Mouse (Mus musculus): ENCODE data around the gene Anks6. TPM values are rescaled to one million over a fixed set of nuclear protein-coding genes. Genes with fewer than 3 reads are reported as not detected.
A peak's percentile ranks its signal among the peaks of the same experiment; 100 is the strongest.
"Not testable (repeated sequence)": the region's sequence is repeated elsewhere in the genome, so short reads cannot be mapped to it uniquely, and the experiment has no call there.

Anks6 gene
- total RNA-seq, 1 experiment, result 0.89 TPM

- H3K4me3 ChIP-seq (ENCODE audit: insufficient read depth in 1 of 2, low read depth in 1 of 2, low read length in 2 of 2, poor library complexity in 1 of 2, severe bottlenecking in 1 of 2), result peak overlapping the region; percentile 72 to 88
- H3K36me3 ChIP-seq (ENCODE audit: control insufficient read depth, insufficient read depth, low read length, poor library complexity, severe bottlenecking), result no peaks in the 10 kb centered on the region
- H3K9ac ChIP-seq (ENCODE audit: insufficient read depth, low read depth, low read length, poor library complexity, severe bottlenecking), result peak overlapping the region; percentile 76
- DNase-seq (ENCODE audit: low read depth, low spot score), result no peak
- no peaks in the 10 kb centered on the region for H3K9me3 ChIP-seq (ENCODE audit: control insufficient read depth, insufficient read depth, low read depth, low read length)
- in situ Hi-C loops (cut with MboI; ENCODE audit: low sequenced_read_pairs in 2 of 2, unreplicated experiment in 2 of 2), result no loop called here
- H3K27ac ChIP-seq (ENCODE audit: insufficient read depth, low read depth, low read length, poor library complexity, severe bottlenecking), result no peak overlapping the region
- TF ChIP-seq HCFC1 (IDR thresholded peaks at IDR 0.05; ENCODE audit: borderline replicate concordance, insufficient read depth, low read length) (no peak), MAFK (IDR thresholded peaks at IDR 0.05; ENCODE audit: insufficient read depth, low read depth, low read length) (no peak)
- no peaks in the 10 kb centered on the region for H3K4me1 ChIP-seq (ENCODE audit: control insufficient read depth in 2 of 2, insufficient read depth in 2 of 2, low read length in 2 of 2, poor library complexity in 1 of 2)
Observed at GRCm38 (mm10) chr4:47057510-47058325, 491 bp upstream of the Anks6 start.

DNA sequence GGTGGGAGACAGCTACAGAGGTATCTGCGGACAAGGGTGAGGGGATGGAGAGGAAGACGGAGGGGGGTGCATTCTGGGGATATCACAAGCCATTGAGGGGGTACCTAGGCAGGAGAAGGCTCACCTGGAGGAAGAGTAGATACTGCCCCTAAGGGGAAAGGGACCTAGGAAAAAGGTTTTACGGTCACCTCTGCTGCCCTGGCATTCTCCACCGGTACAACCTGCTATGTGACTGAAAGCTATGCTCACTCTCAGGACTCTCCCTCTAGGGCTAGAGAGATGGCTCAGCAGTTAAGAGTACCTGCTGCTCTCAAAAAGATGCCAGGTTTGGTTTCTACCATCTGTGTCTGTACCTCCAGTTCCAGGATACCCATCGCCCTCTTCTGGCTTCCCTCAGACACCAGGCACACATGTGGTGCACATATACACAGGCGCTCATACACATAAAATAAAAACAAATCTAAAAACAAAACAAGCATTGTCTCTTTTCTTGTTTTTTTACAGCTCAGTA is 1.6 kb downstream of the Anks6 start:
- Histone ChIP-seq H3K9ac (ENCODE audit: insufficient read depth, low read depth, low read length, poor library complexity, severe bottlenecking) (no peak overlapping the region), H3K9me3 (ENCODE audit: control insufficient read depth, insufficient read depth, low read depth, low read length) (no peaks in the 10 kb centered on the region), H3K4me3 (ENCODE audit: insufficient read depth in 1 of 2, low read depth in 1 of 2, low read length in 2 of 2, poor library complexity in 1 of 2, severe bottlenecking in 1 of 2) (no peak overlapping the region), H3K36me3 (ENCODE audit: control insufficient read depth, insufficient read depth, low read length, poor library complexity, severe bottlenecking) (no peaks in the 10 kb centered on the region), H3K27ac (ENCODE audit: insufficient read depth, low read depth, low read length, poor library complexity, severe bottlenecking) (no peak overlapping the region), H3K4me1 (ENCODE audit: control insufficient read depth in 2 of 2, insufficient read depth in 2 of 2, low read length in 2 of 2, poor library complexity in 1 of 2) (peaks cover 0 to 2% of the 10 kb centered on the region in 2 experiments; a peak in 1 of 4 replicates)
- no peak for DNase-seq (ENCODE audit: low read depth, low spot score)
- in situ Hi-C loops (cut with MboI; ENCODE audit: low sequenced_read_pairs in 2 of 2, unreplicated experiment in 2 of 2), result no loop called here
- TF ChIP-seq MAFK (IDR thresholded peaks at IDR 0.05; ENCODE audit: insufficient read depth, low read depth, low read length) (no peak), ZNF384 (IDR thresholded peaks at IDR 0.05; ENCODE audit: low read depth, low read length) (no peak), HCFC1 (IDR thresholded peaks at IDR 0.05; ENCODE audit: borderline replicate concordance, insufficient read depth, low read length) (no peak), ZC3H11A (IDR thresholded peaks at IDR 0.05; ENCODE audit: borderline replicate concordance, low read depth, low read length) (no peak), CHD2 (IDR thresholded peaks at IDR 0.05; ENCODE audit: low read depth, low read length) (no peak)

- H3K27ac ChIP-seq (ENCODE audit: insufficient read depth, low read depth, low read length, poor library complexity, severe bottlenecking); H3K36me3 ChIP-seq (ENCODE audit: control insufficient read depth, insufficient read depth, low read length, poor library complexity, severe bottlenecking); H3K4me3 ChIP-seq (ENCODE audit: insufficient read depth in 1 of 2, low read depth in 1 of 2, low read length in 2 of 2, poor library complexity in 1 of 2, severe bottlenecking in 1 of 2); H3K9ac ChIP-seq (ENCODE audit: insufficient read depth, low read depth, low read length, poor library complexity, severe bottlenecking); DNase-seq (ENCODE audit: low read depth, low spot score); H3K9me3 ChIP-seq (ENCODE audit: control insufficient read depth, insufficient read depth, low read depth, low read length); in situ Hi-C loops (cut with MboI; ENCODE audit: low sequenced_read_pairs in 2 of 2, unreplicated experiment in 2 of 2); H3K4me1 ChIP-seq (ENCODE audit: control insufficient read depth in 2 of 2, insufficient read depth in 2 of 2, low read length in 2 of 2, poor library complexity in 1 of 2): not testable (repeated sequence)
Observed at GRCm38 (mm10) chr4:47055170-47055569, 2.1 kb downstream of the Anks6 start.

DNA sequence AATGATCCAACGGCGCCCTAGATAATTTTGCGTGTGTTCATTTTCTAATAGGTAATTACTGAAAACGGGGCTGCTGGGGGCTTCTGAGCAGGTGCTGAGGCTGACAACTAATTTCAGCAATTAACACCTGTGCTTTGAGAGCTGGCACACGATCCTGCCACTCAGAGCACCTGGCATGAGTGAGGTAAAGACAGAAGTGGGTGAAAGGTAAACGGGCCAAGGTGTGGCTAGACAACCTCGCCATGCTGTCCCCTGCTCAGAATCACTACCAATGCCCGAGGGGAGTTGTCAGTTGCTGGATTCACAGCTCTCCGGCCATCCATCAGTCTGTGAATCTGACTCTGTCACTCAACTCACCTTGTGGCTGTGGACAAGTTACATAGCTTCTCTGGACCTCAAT is 5.3 kb downstream of the Anks6 start:
- Histone ChIP-seq H3K4me3 (ENCODE audit: insufficient read depth in 1 of 2, low read depth in 1 of 2, low read length in 2 of 2, poor library complexity in 1 of 2, severe bottlenecking in 1 of 2) (no peak overlapping the region), H3K4me1 (ENCODE audit: control insufficient read depth in 2 of 2, insufficient read depth in 2 of 2, low read length in 2 of 2, poor library complexity in 1 of 2) (peaks cover 0 to 2% of the 10 kb centered on the region in 2 experiments; a peak in 1 of 4 replicates), H3K36me3 (ENCODE audit: control insufficient read depth, insufficient read depth, low read length, poor library complexity, severe bottlenecking) (no peaks in the 10 kb centered on the region), H3K9ac (ENCODE audit: insufficient read depth, low read depth, low read length, poor library complexity, severe bottlenecking) (no peak overlapping the region), H3K9me3 (ENCODE audit: control insufficient read depth, insufficient read depth, low read depth, low read length) (no peaks in the 10 kb centered on the region), H3K27ac (ENCODE audit: insufficient read depth, low read depth, low read length, poor library complexity, severe bottlenecking) (no peak overlapping the region)
- in situ Hi-C loops (cut with MboI; ENCODE audit: low sequenced_read_pairs in 2 of 2, unreplicated experiment in 2 of 2), result no loop called here
- TF ChIP-seq HCFC1 (IDR thresholded peaks at IDR 0.05; ENCODE audit: borderline replicate concordance, insufficient read depth, low read length) (no peak), ZC3H11A (IDR thresholded peaks at IDR 0.05; ENCODE audit: borderline replicate concordance, low read depth, low read length) (no peak), ZNF384 (IDR thresholded peaks at IDR 0.05; ENCODE audit: low read depth, low read length) (no peak), CHD2 (IDR thresholded peaks at IDR 0.05; ENCODE audit: low read depth, low read length) (no peak), MAFK (IDR thresholded peaks at IDR 0.05; ENCODE audit: insufficient read depth, low read depth, low read length) (no peak)
- no peak for DNase-seq (ENCODE audit: low read depth, low spot score)

All from ES-E14 (cell line).